9 mouse cellular contexts compared by ENCODE assay signal in the genomic region with DNA sequence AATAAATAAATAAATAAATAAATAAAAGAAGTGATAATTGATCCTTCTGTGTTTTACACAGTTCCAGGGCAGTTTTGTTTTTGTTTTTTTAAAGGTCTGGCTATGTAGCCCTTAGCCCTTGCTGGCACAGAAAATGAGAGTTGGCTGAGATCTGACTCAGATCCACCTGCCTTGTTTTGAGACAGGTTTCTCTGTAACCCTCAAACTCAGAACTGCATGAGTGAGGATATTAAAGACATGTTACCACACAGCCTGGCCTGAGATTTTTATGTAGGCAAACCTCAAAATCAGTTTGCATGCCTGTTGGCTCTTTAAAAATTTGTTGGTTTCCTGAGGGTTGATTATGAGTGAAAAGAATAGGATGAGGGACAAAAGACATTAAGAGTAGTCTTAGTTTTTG. TPM values are rescaled to one million over a fixed set of nuclear protein-coding genes. Genes with fewer than 3 reads are reported as not detected.
A peak's percentile ranks its signal among the peaks of the same experiment; 100 is the strongest.
DNase-seq lines count a peak whose midpoint lies in the region; ATAC-seq and TF ChIP-seq lines count a peak whose summit lies in the region.
"Had no signal": no experiment of that assay in that cellular context is flagged by ENCODE, and none has a peak within 500 bp of the region (broad histone marks: within the 10 kb centered on the region; RNA-seq: fewer than 3 reads in every experiment).

No protein-coding gene starts in this region.

- peaks cover 51% of the 10 kb centered on the region for H3K4me1 ChIP-seq in erythroblast, embryonic 14.5 days (ENCODE audit: control insufficient read depth)
- H3K4me1 ChIP-seq in E14TG2a.4 (replicated peaks; ENCODE audit: low read depth, low read length) = peaks cover 57% of the 10 kb centered on the region
- peaks cover 9% of the 10 kb centered on the region; the same call in 1 of the 2 replicates for H3K4me1 ChIP-seq in heart, postnatal 0 days (ENCODE audit: control insufficient read depth, insufficient read depth)
- peaks cover 36% of the 10 kb centered on the region for H3K4me1 ChIP-seq in liver, embryonic 16.5 days (ENCODE audit: control insufficient read depth, low read depth, low read length)

- peak overlapping the region; percentile 92 for H3K4me3 ChIP-seq in erythroblast, embryonic 14.5 days (replicated peaks)
- peak overlapping the region; percentile 97 for H3K4me3 ChIP-seq in E14TG2a.4 (replicated peaks; ENCODE audit: low read length)
- H3K4me3 ChIP-seq in heart, postnatal 0 days (ENCODE audit: low read depth, low read length) = peak overlapping the region; percentile 57
- peak overlapping the region; percentile 94 for H3K4me3 ChIP-seq in liver, embryonic 16.5 days (ENCODE audit: low read depth, low read length)

- DNase-seq in heart, postnatal 0 days (ENCODE audit: low spot score) = no peak
- no peak for DNase-seq in layer of hippocampus, adult 11-12 months (ENCODE audit: low spot score)
- DNase-seq in urinary bladder, postnatal 36 days (ENCODE audit: low spot score in 2 of 2) = no peak
- DNase-seq in left cerebral cortex, postnatal 25 days (ENCODE audit: low spot score in 2 of 2) = no peak
- DNase-seq: cerebellum, adult 11-12 months had no signal

- H3K9ac ChIP-seq in heart, postnatal 0 days (replicated peaks; ENCODE audit: low read depth, low read length) = no peak overlapping the region
- H3K9ac ChIP-seq in liver, embryonic 16.5 days (ENCODE audit: low read depth, low read length) = peak overlapping the region; percentile 1; the same call in 1 of the 2 replicates

- peak overlapping the region; percentile 77 for H3K4me2 ChIP-seq in heart, postnatal 0 days (ENCODE audit: low read depth, low read length)
- peak overlapping the region; percentile 75 for H3K4me2 ChIP-seq in liver, embryonic 16.5 days (ENCODE audit: low read depth, low read length)

- no peak overlapping the region for H3K27ac ChIP-seq in heart, postnatal 0 days (ENCODE audit: low read depth)
- H3K27ac ChIP-seq in liver, embryonic 16.5 days (ENCODE audit: low read length) = no peak overlapping the region

- no peaks in the 10 kb centered on the region for H3K9me3 ChIP-seq in erythroblast, embryonic 14.5 days (ENCODE audit: control insufficient read depth, low read length)
- H3K9me3 ChIP-seq in E14TG2a.4 (ENCODE audit: low read length) = no peaks in the 10 kb centered on the region
- no peaks in the 10 kb centered on the region for H3K9me3 ChIP-seq in heart, postnatal 0 days (replicated peaks; ENCODE audit: control insufficient read depth, low read length)
- no peaks in the 10 kb centered on the region for H3K9me3 ChIP-seq in liver, embryonic 16.5 days (replicated peaks; ENCODE audit: control insufficient read depth, low read length)

- intact Hi-C loops in left cerebral cortex, postnatal 25 days (cut with DNase I) = no loop called here

- TF ChIP-seq CTCF in E14TG2a.4 (conservative IDR thresholded peaks at IDR 0.05; ENCODE audit: low read length) = no peak
- TF ChIP-seq CTCF in heart, postnatal 0 days (IDR thresholded peaks at IDR 0.05; ENCODE audit: low read depth) = no peak

- peaks cover 72% of the 10 kb centered on the region for H3K36me3 ChIP-seq in erythroblast, embryonic 14.5 days (ENCODE audit: control insufficient read depth)
- H3K36me3 ChIP-seq in E14TG2a.4 (ENCODE audit: insufficient read depth, low read length) = peaks cover 72% of the 10 kb centered on the region
- peaks cover 42% of the 10 kb centered on the region for H3K36me3 ChIP-seq in heart, postnatal 0 days (replicated peaks; ENCODE audit: control insufficient read depth, insufficient read depth, low read length)
- H3K36me3 ChIP-seq in liver, embryonic 16.5 days (ENCODE audit: control insufficient read depth, insufficient read depth) = peaks cover 42% of the 10 kb centered on the region

- TF ChIP-seq EP300 in heart, postnatal 0 days (IDR thresholded peaks at IDR 0.05; ENCODE audit: low read depth) = no peak

- H3K27me3 ChIP-seq in erythroblast, embryonic 14.5 days (ENCODE audit: control insufficient read depth) = no peaks in the 10 kb centered on the region
- no peaks in the 10 kb centered on the region for H3K27me3 ChIP-seq in E14TG2a.4 (ENCODE audit: insufficient read depth, low read length)
- H3K27me3 ChIP-seq in heart, postnatal 0 days (ENCODE audit: control insufficient read depth, insufficient read depth, low read length) = no peaks in the 10 kb centered on the region
- H3K27me3 ChIP-seq in liver, embryonic 16.5 days (ENCODE audit: control insufficient read depth, insufficient read depth, low read depth, low read length) = no peaks in the 10 kb centered on the region

- no peak for ATAC-seq in erythroblast, adult 5-6 weeks (replicated peaks; ENCODE audit: low FRiP score, poor library complexity, severe bottlenecking)
- ATAC-seq in heart, postnatal 0 days (ENCODE audit: insufficient read depth, low read depth) = no peak
- ATAC-seq in liver, embryonic 16.5 days (ENCODE audit: low read depth) = no peak

RNA-seq across cellular contexts. Expression of a gene that starts 3.1 kb away (rescaled TPM):
- polyA plus RNA-seq in erythroblast, embryonic 14.5 days (2012) = 3.2 and 16.8 TPM in 2 replicates
- total RNA-seq in erythroblast, adult 5-6 weeks (2015; ENCODE audit: low replicate concordance) = 154 and 174 TPM in 2 replicates
- 208 and 211 TPM in 2 replicates for total RNA-seq in erythroblast, adult 5-6 weeks (2017; ENCODE audit: low replicate concordance)
- 110 and 151 TPM in 2 replicates for total RNA-seq in heart, postnatal 0 days (2014; rRNA removed; ENCODE audit: low replicate concordance)
- 202 and 238 TPM in 2 replicates for polyA plus RNA-seq in heart, postnatal 0 days (2015; fragmentation: Nextera tagmentation; extraction: Ambion mirVana)
- 185 and 211 TPM in 2 replicates for polyA plus RNA-seq in liver, embryonic 16.5 days (2015; fragmentation: Nextera tagmentation; extraction: Ambion mirVana)
- total RNA-seq in left cerebral cortex, postnatal 25 days (2021) = 100 to 1,000 TPM; 113 to 117 TPM

RNA-seq across cellular contexts. Expression of a gene that starts 27.7 kb away (rescaled TPM):
- 4.2 and 4.4 TPM in 2 replicates for polyA plus RNA-seq in erythroblast, embryonic 14.5 days (2012)
- 34.9 and 93.6 TPM in 2 replicates for total RNA-seq in erythroblast, adult 5-6 weeks (2015; ENCODE audit: low replicate concordance)
- 47.2 and 57.4 TPM in 2 replicates for total RNA-seq in erythroblast, adult 5-6 weeks (2017; ENCODE audit: low replicate concordance)
- total RNA-seq in heart, postnatal 0 days (2014; rRNA removed; ENCODE audit: low replicate concordance) = 49.8 and 50.1 TPM in 2 replicates
- polyA plus RNA-seq in heart, postnatal 0 days (2015; fragmentation: Nextera tagmentation; extraction: Ambion mirVana) = 53.7 and 57.3 TPM in 2 replicates
- 46.5 and 51.0 TPM in 2 replicates for polyA plus RNA-seq in liver, embryonic 16.5 days (2015; fragmentation: Nextera tagmentation; extraction: Ambion mirVana)
- 10 to 100 TPM; 44.9 to 59.3 TPM for total RNA-seq in left cerebral cortex, postnatal 25 days (2021)

RNA-seq across cellular contexts. Expression of a gene that starts 55.3 kb away (rescaled TPM):
- 5.0 and 6.4 TPM in 2 replicates for polyA plus RNA-seq in erythroblast, embryonic 14.5 days (2012)
- total RNA-seq in erythroblast, adult 5-6 weeks (2015; ENCODE audit: low replicate concordance) = 0.63 and 4.6 TPM in 2 replicates
- 0.34 and 0.42 TPM in 2 replicates for total RNA-seq in erythroblast, adult 5-6 weeks (2017; ENCODE audit: low replicate concordance)
- 16.7 and 42.8 TPM in 2 replicates for total RNA-seq in heart, postnatal 0 days (2014; rRNA removed; ENCODE audit: low replicate concordance)
- polyA plus RNA-seq in heart, postnatal 0 days (2015; fragmentation: Nextera tagmentation; extraction: Ambion mirVana) = 48.2 and 48.9 TPM in 2 replicates
- 12.6 and 16.5 TPM in 2 replicates for polyA plus RNA-seq in liver, embryonic 16.5 days (2015; fragmentation: Nextera tagmentation; extraction: Ambion mirVana)
- total RNA-seq in left cerebral cortex, postnatal 25 days (2021) = 10 to 100 TPM; 36.0 to 54.2 TPM
